Mouse (Mus musculus) forebrain, embryonic 15.5 days (tissue): ENCODE data around the gene Tmem198. TPM values are rescaled to one million over a fixed set of nuclear protein-coding genes. Genes with fewer than 3 reads are reported as not detected.

Experiments used
- ATAC-seq: fragments of 200-750 bp; cut with Nextera tagmentation; replicated peaks from 2 replicates; pipeline ENCODE4 v1.8.0; 2017; ENCODE audit warnings: mild to moderate bottlenecking, moderate TSS enrichment, moderate library complexity
- H3K27ac ChIP-seq: fragments of 300-500 bp; sonication (generic); replicated peaks from 2 replicates; pipeline ENCODE4 v1.5.1; 2015; ENCODE audit warnings: mild to moderate bottlenecking, inconsistent platforms
- H3K27me3 ChIP-seq: fragments of 300-500 bp; sonication (generic); 2 replicates; pipeline ENCODE4 v1.6.1; 2015; ENCODE audit warnings: inconsistent platforms
- H3K36me3 ChIP-seq: fragments of 300-500 bp; sonication (generic); 2 replicates; pipeline ENCODE4 v1.6.1; 2015; ENCODE audit warnings: mild to moderate bottlenecking, inconsistent platforms
- H3K4me1 ChIP-seq: fragments of 300-500 bp; sonication (generic); 2 replicates; pipeline ENCODE4 v1.6.1; 2015; ENCODE audit warnings: inconsistent platforms
- H3K4me2 ChIP-seq: fragments of 300-500 bp; sonication (generic); replicated peaks from 2 replicates; pipeline ENCODE4 v1.6.1; 2015; ENCODE audit warnings: mild to moderate bottlenecking, inconsistent platforms
- H3K4me3 ChIP-seq: fragments of 300-500 bp; sonication (generic); 2 replicates; pipeline ENCODE4 v1.5.1; 2015; ENCODE audit warnings: mild to moderate bottlenecking, inconsistent platforms
- H3K9ac ChIP-seq: fragments of 300-500 bp; sonication (generic); replicated peaks from 2 replicates; pipeline ENCODE4 v1.6.1; 2015; ENCODE audit warnings: mild to moderate bottlenecking, inconsistent platforms
- H3K9me3 ChIP-seq: fragments of 300-500 bp; sonication (generic); 2 replicates; pipeline ENCODE4 v1.6.1; 2016; ENCODE audit warnings: inconsistent platforms
- WGBS: fragments of 180-500 bp; shearing (Covaris S2); methylation state at CpG from one replicate; pipeline ENCODE4 v1.1.7; 2015; ENCODE audit warnings: mixed read lengths; 5-methylcytosine and 5-hydroxymethylcytosine counted together
- polyA plus RNA-seq: library from polyadenylated mRNA; unstranded; fragments of >200 nt; fragmentation: Nextera tagmentation; extraction: Ambion mirVana; gene quantifications from 2 replicates; pipeline ENCODE4 v1.2.1, GENCODE M21; 2015

The Tmem198 gene
- polyA plus RNA-seq, 1 experiment from 2014 or later, result 53.4 TPM

- Histone ChIP-seq H3K4me3 (no peak overlapping the region), H3K4me2 (no peak overlapping the region), H3K9me3 (no peaks in the 10 kb centered on the region), H3K9ac (no peak overlapping the region), H3K27me3 (no peaks in the 10 kb centered on the region), H3K36me3 (no peaks in the 10 kb centered on the region), H3K4me1 (peaks cover 10% of the 10 kb centered on the region), H3K27ac (no peak overlapping the region)
- no peak for ATAC-seq
- 69% methylated on average over 5 of the region's 5 CpGs for WGBS
These were observed 30.8 kb downstream of the Tmem198 start for GRCm38 (mm10) chr1:75510154-75510553.

- no peak for ATAC-seq
- no peak overlapping the region for H3K4me2 ChIP-seq
- no peak overlapping the region for H3K27ac ChIP-seq
- H3K9ac ChIP-seq, result no peak overlapping the region
- no peaks in the 10 kb centered on the region for H3K27me3 ChIP-seq
- WGBS, result 65% methylated on average over 4 of the region's 4 CpGs
- peaks cover 3% of the 10 kb centered on the region for H3K4me1 ChIP-seq
- H3K9me3 ChIP-seq, result no peaks in the 10 kb centered on the region
- H3K4me3 ChIP-seq, result no peak overlapping the region
- H3K36me3 ChIP-seq, result no peaks in the 10 kb centered on the region
These were observed 32.3 kb downstream of the Tmem198 start for GRCm38 (mm10) chr1:75511437-75512210.

- Histone ChIP-seq H3K4me3 (no peak overlapping the region), H3K27ac (no peak overlapping the region)
- WGBS, result 90% methylated on average over 3 of the region's 3 CpGs
These were observed 33.2 kb downstream of the Tmem198 start for GRCm38 (mm10) chr1:75512550-75512949.

GRCm38 (mm10) chr1:75516703-75517380 lies 37.5 kb downstream of the Tmem198 start:
- ATAC-seq, result no peak
- Histone ChIP-seq H3K9me3 (no peaks in the 10 kb centered on the region), H3K27me3 (no peaks in the 10 kb centered on the region), H3K27ac (no peak overlapping the region), H3K9ac (no peak overlapping the region), H3K4me2 (no peak overlapping the region), H3K36me3 (no peaks in the 10 kb centered on the region), H3K4me3 (no peak overlapping the region), H3K4me1 (peaks cover 5% of the 10 kb centered on the region; the same call in 1 of the 2 replicates)
- 83% methylated on average over 15 of the region's 15 CpGs for WGBS

More at GRCm38 (mm10) chr1:75512550-75512949, 33.2 kb downstream of the Tmem198 start:
- no peak for ATAC-seq
- Histone ChIP-seq H3K4me1 (no peaks in the 10 kb centered on the region), H3K9ac (no peak overlapping the region), H3K36me3 (no peaks in the 10 kb centered on the region), H3K4me2 (no peak overlapping the region), H3K27me3 (no peaks in the 10 kb centered on the region), H3K9me3 (no peaks in the 10 kb centered on the region)

GRCm38 (mm10) chr1:75517984-75518383 lies 38.7 kb downstream of the Tmem198 start:
- H3K4me3 ChIP-seq, result no peak overlapping the region
- H3K27ac ChIP-seq, result no peak overlapping the region
- peaks cover 11% of the 10 kb centered on the region; the same call in 1 of the 2 replicates for H3K4me1 ChIP-seq
- H3K9ac ChIP-seq, result no peak overlapping the region
- no peaks in the 10 kb centered on the region for H3K27me3 ChIP-seq
- no peaks in the 10 kb centered on the region for H3K9me3 ChIP-seq
- ATAC-seq, result no peak
- H3K36me3 ChIP-seq, result no peaks in the 10 kb centered on the region
- WGBS, result 74% methylated on average over 4 of the region's 4 CpGs
- no peak overlapping the region for H3K4me2 ChIP-seq

GRCm38 (mm10) chr1:75518427-75518826 lies 39.1 kb downstream of the Tmem198 start:
- Histone ChIP-seq H3K4me3 (no peak overlapping the region), H3K4me2 (no peak overlapping the region), H3K4me1 (peaks cover 11% of the 10 kb centered on the region; the same call in 1 of the 2 replicates), H3K36me3 (no peaks in the 10 kb centered on the region), H3K9me3 (no peaks in the 10 kb centered on the region), H3K27me3 (no peaks in the 10 kb centered on the region), H3K9ac (no peak overlapping the region), H3K27ac (no peak overlapping the region)
- 95% methylated on average over 4 of the region's 4 CpGs for WGBS
- ATAC-seq, result no peak

- H3K27ac ChIP-seq, result no peak overlapping the region
- no peaks in the 10 kb centered on the region for H3K9me3 ChIP-seq
- H3K4me3 ChIP-seq, result no peak overlapping the region
- H3K4me1 ChIP-seq, result peaks cover 11% of the 10 kb centered on the region; the same call in 1 of the 2 replicates
- ATAC-seq, result no peak
- H3K9ac ChIP-seq, result no peak overlapping the region
- no peak overlapping the region for H3K4me2 ChIP-seq
- H3K36me3 ChIP-seq, result no peaks in the 10 kb centered on the region
- no peaks in the 10 kb centered on the region for H3K27me3 ChIP-seq
- 61% methylated on average over 5 of the region's 5 CpGs for WGBS
These were observed 40.2 kb downstream of the Tmem198 start for GRCm38 (mm10) chr1:75519576-75519975.

- H3K36me3 ChIP-seq, result peaks cover 5% of the 10 kb centered on the region; the same call in 1 of the 2 replicates
- peaks cover 11% of the 10 kb centered on the region; the same call in 1 of the 2 replicates for H3K4me1 ChIP-seq
- H3K4me2 ChIP-seq, result peak within 1 kb of the TSS; percentile 75
- H3K9me3 ChIP-seq, result no peaks in the 10 kb centered on the region
- H3K9ac ChIP-seq, result peak within 1 kb of the TSS; percentile 53
- under 1% methylated on average over 46 of the region's 46 CpGs for WGBS
- no peaks in the 10 kb centered on the region for H3K27me3 ChIP-seq
- ATAC-seq, result peak; percentile 96
- peak within 1 kb of the TSS; percentile 76 for H3K4me3 ChIP-seq
- peak within 1 kb of the TSS; percentile 87 for H3K27ac ChIP-seq
These were observed 42.1 kb downstream of the Tmem198 start, which contains the start of gene Stk11ip for GRCm38 (mm10) chr1:75521321-75522031. TSS of gene Stk11ip (plus strand) at chr1:75521529.

- peaks cover 15% of the 10 kb centered on the region; the same call in 1 of the 2 replicates for H3K36me3 ChIP-seq
- no peaks in the 10 kb centered on the region for H3K27me3 ChIP-seq
- no peak overlapping the region for H3K27ac ChIP-seq
- peaks cover 11% of the 10 kb centered on the region; the same call in 1 of the 2 replicates for H3K4me1 ChIP-seq
- ATAC-seq, result no peak
- WGBS, result 94% methylated on average over 7 of the region's 7 CpGs
- no peak overlapping the region for H3K4me2 ChIP-seq
- H3K4me3 ChIP-seq, result no peak overlapping the region
- no peaks in the 10 kb centered on the region for H3K9me3 ChIP-seq
- no peak overlapping the region for H3K9ac ChIP-seq
These were observed 45.3 kb downstream of the Tmem198 start for GRCm38 (mm10) chr1:75524679-75525078.

GRCm38 (mm10) chr1:75530546-75530945 lies 51.2 kb downstream of the Tmem198 start:
- no peak overlapping the region for H3K4me2 ChIP-seq
- H3K9me3 ChIP-seq, result no peaks in the 10 kb centered on the region
- H3K9ac ChIP-seq, result no peak overlapping the region
- H3K27ac ChIP-seq, result no peak overlapping the region
- WGBS, result 84% methylated on average over 4 of the region's 4 CpGs
- H3K36me3 ChIP-seq, result peaks cover 25% of the 10 kb centered on the region
- H3K4me3 ChIP-seq, result no peak overlapping the region
- no peaks in the 10 kb centered on the region for H3K27me3 ChIP-seq
- no peak for ATAC-seq
- no peaks in the 10 kb centered on the region for H3K4me1 ChIP-seq

GRCm38 (mm10) chr1:75532280-75533172 lies 53.2 kb downstream of the Tmem198 start:
- H3K4me1 ChIP-seq, result no peaks in the 10 kb centered on the region
- no peak overlapping the region for H3K27ac ChIP-seq
- H3K9ac ChIP-seq, result no peak overlapping the region
- peaks cover 17% of the 10 kb centered on the region for H3K36me3 ChIP-seq
- no peak for ATAC-seq
- no peak overlapping the region for H3K4me3 ChIP-seq
- H3K9me3 ChIP-seq, result no peaks in the 10 kb centered on the region
- WGBS, result 93% methylated on average over 19 of the region's 19 CpGs
- no peak overlapping the region for H3K4me2 ChIP-seq
- H3K27me3 ChIP-seq, result no peaks in the 10 kb centered on the region
